Mouse (Mus musculus) midbrain, postnatal 0 days (tissue): ENCODE data around the gene C1qc. TPM values are rescaled to one million over a fixed set of nuclear protein-coding genes. Genes with fewer than 3 reads are reported as not detected.

ENCODE experiments used
- ATAC-seq: fragments of 200-750 bp; cut with Nextera tagmentation; 2 replicates; pipeline ENCODE4 v1.8.0; 2017; ENCODE audit warnings: moderate number of reproducible peaks, mild to moderate bottlenecking, moderate TSS enrichment, moderate library complexity; ENCODE audit not compliant: low FRiP score
- DNase-seq: peaks from one replicate; pipeline ENCODE4 v3.0.0-alpha.2; 2015; ENCODE audit warnings: low spot score
- H3K27ac ChIP-seq: fragments of 300-500 bp; sonication (generic); 2 replicates; pipeline ENCODE4 v1.5.1; 2014; ENCODE audit warnings: low read depth, mild to moderate bottlenecking, low read length, mixed read lengths
- H3K27me3 ChIP-seq: fragments of 300-500 bp; sonication (generic); 2 replicates; pipeline ENCODE4 v1.6.1; 2014; ENCODE audit warnings: low read length, control low read depth, mixed read lengths; ENCODE audit not compliant: insufficient read depth
- H3K36me3 ChIP-seq: fragments of 300-500 bp; sonication (generic); 2 replicates; pipeline ENCODE4 v1.6.1; 2014; ENCODE audit warnings: low read length, control low read depth, mixed read lengths; ENCODE audit not compliant: insufficient read depth
- H3K4me1 ChIP-seq: fragments of 300-500 bp; sonication (generic); 2 replicates; pipeline ENCODE4 v1.6.1; 2014; ENCODE audit warnings: mild to moderate bottlenecking, control low read depth, antibody characterized with exemption, low read length, mixed read lengths; ENCODE audit not compliant: insufficient read depth
- H3K4me2 ChIP-seq: fragments of 300-500 bp; sonication (generic); 2 replicates; pipeline ENCODE4 v1.6.1; 2014; ENCODE audit warnings: low read depth, mild to moderate bottlenecking, low read length, mixed read lengths; ENCODE audit not compliant: poor library complexity, severe bottlenecking
- H3K4me3 ChIP-seq: fragments of 300-500 bp; sonication (generic); 2 replicates; pipeline ENCODE4 v1.5.1; 2014; ENCODE audit warnings: low read depth, mild to moderate bottlenecking, low read length, moderate library complexity
- H3K9ac ChIP-seq: fragments of 300-500 bp; sonication (generic); replicated peaks from 2 replicates; pipeline ENCODE4 v1.6.1; 2014; ENCODE audit warnings: mild to moderate bottlenecking, low read length, moderate library complexity, mixed read lengths; ENCODE audit not compliant: poor library complexity, severe bottlenecking
- H3K9me3 ChIP-seq: fragments of 300-500 bp; sonication (generic); 2 replicates; pipeline ENCODE4 v1.6.1; 2016; ENCODE audit warnings: low read length, control low read depth
- CTCF ChIP-seq: IDR thresholded peaks from 2 replicates; pipeline ENCODE4 v1.5.1; 2016; ENCODE audit warnings: antibody characterized with exemption, mild to moderate bottlenecking
- WGBS: fragments of 180-500 bp; shearing (Covaris S2); extraction: QIAGEN DNeasy Blood & Tissue Kit; methylation state at CpG from one replicate; pipeline ENCODE4 v1.1.7; 2014; 5-methylcytosine and 5-hydroxymethylcytosine counted together
- polyA plus RNA-seq: library from polyadenylated mRNA; unstranded; fragments of >200 nt; fragmentation: Nextera tagmentation; extraction: Ambion mirVana; gene quantifications from 2 replicates; pipeline ENCODE4 v1.2.1, GENCODE M21; 2015
- total RNA-seq: library from RNA; depleted of rRNA; stranded (reverse); fragments of >200 nt; gene quantifications from 2 replicates; pipeline ENCODE4 v1.2.3, GENCODE M21; 2014

Gene C1qc
- total and polyA plus RNA-seq, 2 experiments from 2014 or later = 39.0 to 79.7 TPM

DNA sequence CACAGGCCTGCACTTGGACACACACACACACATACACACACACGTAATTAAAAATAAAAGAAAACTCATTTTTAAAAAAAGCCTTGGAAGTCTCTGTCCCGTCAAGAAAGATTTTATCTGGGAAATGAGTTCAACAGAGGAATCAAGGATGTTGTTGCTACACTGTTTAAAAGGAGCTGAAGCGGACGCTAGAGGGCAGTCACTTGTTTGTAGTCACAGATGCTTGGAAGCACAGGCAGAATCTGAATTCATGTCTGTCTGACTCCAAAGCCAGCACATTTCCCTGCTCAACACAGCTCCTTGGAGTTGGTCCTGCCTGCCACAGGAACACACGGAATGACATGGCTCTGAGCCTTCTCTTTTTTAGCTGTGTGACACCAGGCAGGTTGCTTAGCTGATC lies 14.3 kb downstream of the C1qc start:
- no peak for ATAC-seq
- no peak for DNase-seq
- H3K9me3 ChIP-seq = no peaks in the 10 kb centered on the region
- H3K4me3 ChIP-seq = no peak overlapping the region
- H3K36me3 ChIP-seq = no peaks in the 10 kb centered on the region
- no peak overlapping the region for H3K27ac ChIP-seq
- no peaks in the 10 kb centered on the region for H3K4me1 ChIP-seq
- 24% methylated on average over 5 of the region's 5 CpGs for WGBS
- no peaks in the 10 kb centered on the region for H3K27me3 ChIP-seq
- no peak overlapping the region for H3K9ac ChIP-seq
- H3K4me2 ChIP-seq = no peak overlapping the region
- peak; percentile 61 for TF ChIP-seq CTCF

- ATAC-seq = no peak
- Histone ChIP-seq H3K4me2 (no peak overlapping the region), H3K4me1 (no peaks in the 10 kb centered on the region), H3K27ac (no peak overlapping the region), H3K36me3 (no peaks in the 10 kb centered on the region), H3K4me3 (no peak overlapping the region), H3K9ac (no peak overlapping the region), H3K27me3 (no peaks in the 10 kb centered on the region), H3K9me3 (no peaks in the 10 kb centered on the region)
- DNase-seq = no peak
- TF ChIP-seq CTCF = no peak
- 52% methylated on average over 8 of the region's 8 CpGs for WGBS
Measured at GRCm38 (mm10) chr4:136878171-136878570, 14.7 kb downstream of the C1qc start.

- peak; percentile 89 for TF ChIP-seq CTCF
- Histone ChIP-seq H3K36me3 (no peaks in the 10 kb centered on the region), H3K27me3 (no peaks in the 10 kb centered on the region), H3K9ac (no peak overlapping the region), H3K4me1 (no peaks in the 10 kb centered on the region), H3K4me2 (no peak overlapping the region), H3K9me3 (no peaks in the 10 kb centered on the region), H3K4me3 (no peak overlapping the region), H3K27ac (no peak overlapping the region)
- 15% methylated on average over 7 of the region's 7 CpGs for WGBS
- DNase-seq = peak; percentile 85
- ATAC-seq = no peak
Measured at GRCm38 (mm10) chr4:136876971-136877370, 15.9 kb downstream of the C1qc start.

DNA sequence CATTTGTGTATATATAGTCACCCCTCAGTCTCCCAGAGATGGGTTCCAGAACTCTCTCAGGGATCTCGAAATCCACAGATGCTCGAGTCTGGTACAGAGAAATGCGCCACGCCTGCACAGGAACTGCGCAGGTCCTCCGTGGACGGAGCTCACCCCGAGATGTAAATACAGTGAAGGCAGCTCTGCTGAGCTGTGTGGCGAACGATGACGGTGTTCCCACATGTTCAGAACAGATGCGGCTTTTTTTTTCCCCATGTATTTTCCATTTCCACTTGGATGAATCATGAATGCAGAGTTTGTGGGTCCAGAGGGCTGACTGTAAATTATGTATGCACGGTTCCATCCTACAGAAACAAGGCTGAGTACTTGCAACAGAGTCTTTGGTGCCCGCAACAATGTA lies 17.9 kb downstream of the C1qc start:
- DNase-seq (no peak), ATAC-seq (no peak)
- Histone ChIP-seq H3K27me3 (no peaks in the 10 kb centered on the region), H3K4me2 (no peak overlapping the region), H3K4me3 (no peak overlapping the region), H3K27ac (no peak overlapping the region), H3K9me3 (no peaks in the 10 kb centered on the region), H3K4me1 (no peaks in the 10 kb centered on the region), H3K36me3 (no peaks in the 10 kb centered on the region), H3K9ac (no peak overlapping the region)
- WGBS = 85% methylated on average over 14 of the region's 14 CpGs
- TF ChIP-seq CTCF = no peak

DNA sequence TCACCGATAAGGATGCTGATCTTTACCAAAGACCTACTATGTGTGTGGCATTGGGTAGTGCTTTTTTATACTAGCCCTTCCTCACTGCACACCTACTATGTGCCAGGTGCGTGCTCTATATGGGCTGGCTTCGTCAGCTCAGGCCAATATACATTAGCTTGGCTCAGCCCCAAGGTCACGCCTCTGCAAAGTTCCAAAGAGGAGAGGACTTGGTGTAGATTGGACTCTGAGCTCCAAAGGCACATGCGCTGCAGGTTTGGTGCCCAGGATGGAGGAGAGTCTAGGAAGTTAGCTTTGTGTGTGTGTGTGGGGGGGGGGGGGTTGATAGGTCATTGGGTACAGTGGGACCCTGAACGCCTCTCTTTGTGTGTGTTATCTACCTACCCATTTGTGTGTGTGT lies 24.5 kb downstream of the C1qc start:
- no peak overlapping the region for H3K27ac ChIP-seq
- H3K4me3 ChIP-seq = no peak overlapping the region
- ATAC-seq = no peak
- H3K4me2 ChIP-seq = no peak overlapping the region
- no peak for TF ChIP-seq CTCF
- no peak for DNase-seq
- peaks cover 20% of the 10 kb centered on the region for H3K4me1 ChIP-seq
- no peak overlapping the region for H3K9ac ChIP-seq
- H3K36me3 ChIP-seq = no peaks in the 10 kb centered on the region
- no peaks in the 10 kb centered on the region for H3K27me3 ChIP-seq
- no peaks in the 10 kb centered on the region for H3K9me3 ChIP-seq
- WGBS = 79% methylated on average over 6 of the region's 6 CpGs

- Histone ChIP-seq H3K27ac (no peak overlapping the region), H3K4me3 (no peak overlapping the region), H3K4me2 (no peak overlapping the region), H3K36me3 (no peaks in the 10 kb centered on the region), H3K9ac (no peak overlapping the region), H3K9me3 (no peaks in the 10 kb centered on the region), H3K27me3 (no peaks in the 10 kb centered on the region), H3K4me1 (peaks cover 20% of the 10 kb centered on the region)
- WGBS = 25% methylated on average over 10 of the region's 12 CpGs
- DNase-seq (peak; percentile 58), ATAC-seq (no peak)
- TF ChIP-seq CTCF = no peak
Measured at GRCm38 (mm10) chr4:136867690-136868345, 25.0 kb downstream of the C1qc start.
